Mouse (Mus musculus) neutrophil, adult 5-6 weeks (primary cell): ENCODE results near the gene Dpf3. TPM values are rescaled to one million over a fixed set of nuclear protein-coding genes. Genes with fewer than 3 reads are reported as not detected.

Source experiments
- ATAC-seq: fragments of 151-379, 151-347 bp; 2 replicates; pipeline ENCODE4 v1.8.0; 2017; ENCODE audit warnings: mild to moderate bottlenecking, moderate TSS enrichment; ENCODE audit not compliant: insufficient number of reproducible peaks, poor library complexity, low FRiP score, severe bottlenecking; ENCODE audit errors: extremely low read depth
- total RNA-seq: library from RNA; stranded (forward); fragments of 200-1000 nt; gene quantifications from 2 replicates; pipeline ENCODE4 v1.2.3, GENCODE M21; 2017

Gene Dpf3
- total RNA-seq, 1 experiment from 2014 or later, result 0.47 TPM

GRCm38 (mm10) chr12:83370221-83370620 lies 117.3 kb downstream of the Dpf3 start:
- no peak for ATAC-seq

GRCm38 (mm10) chr12:83369416-83369815 lies 118.1 kb downstream of the Dpf3 start:
- no peak for ATAC-seq

DNA sequence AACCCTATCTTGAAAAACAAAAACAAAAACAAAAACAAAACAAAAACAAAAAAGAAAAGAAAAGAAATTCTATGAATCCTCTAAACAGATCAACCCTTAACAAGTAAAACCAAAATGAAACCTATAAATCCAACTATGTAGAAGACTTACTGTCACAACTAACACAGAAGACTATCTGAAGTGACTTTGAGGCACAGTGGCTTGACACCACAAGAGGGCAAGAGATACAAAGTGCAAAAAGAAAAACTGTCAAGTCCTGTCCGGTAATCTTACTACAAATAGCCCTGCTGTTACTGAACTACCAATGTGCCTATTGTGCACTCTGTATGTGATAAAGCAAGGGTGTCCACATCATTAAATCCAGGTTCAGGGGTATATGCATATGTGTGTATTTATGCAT lies 120.0 kb downstream of the Dpf3 start:
- no peak for ATAC-seq

- no peak for ATAC-seq
Measured at GRCm38 (mm10) chr12:83364771-83365170, 122.7 kb downstream of the Dpf3 start.

DNA sequence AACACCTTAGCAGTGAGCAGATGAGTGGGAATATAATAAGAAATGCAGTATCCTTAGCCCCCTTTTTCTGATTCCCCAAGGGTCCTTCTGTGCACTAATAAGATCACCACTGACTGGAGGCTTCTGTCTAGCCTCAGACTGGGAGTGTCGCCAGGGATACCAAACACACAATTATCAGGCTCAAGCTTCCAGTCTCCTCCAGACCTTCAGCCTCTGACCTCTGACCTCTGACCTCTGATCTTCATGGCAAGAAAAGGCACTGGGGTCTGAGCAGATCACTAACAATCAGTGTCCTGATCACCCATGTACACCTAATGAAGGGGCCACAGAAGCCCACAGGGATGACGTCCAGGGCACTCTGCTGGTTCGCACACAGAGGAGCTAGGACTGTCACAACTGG lies 125.7 kb downstream of the Dpf3 start:
- no peak for ATAC-seq

GRCm38 (mm10) chr12:83352640-83353039 lies 134.9 kb downstream of the Dpf3 start:
- no peak for ATAC-seq

DNA sequence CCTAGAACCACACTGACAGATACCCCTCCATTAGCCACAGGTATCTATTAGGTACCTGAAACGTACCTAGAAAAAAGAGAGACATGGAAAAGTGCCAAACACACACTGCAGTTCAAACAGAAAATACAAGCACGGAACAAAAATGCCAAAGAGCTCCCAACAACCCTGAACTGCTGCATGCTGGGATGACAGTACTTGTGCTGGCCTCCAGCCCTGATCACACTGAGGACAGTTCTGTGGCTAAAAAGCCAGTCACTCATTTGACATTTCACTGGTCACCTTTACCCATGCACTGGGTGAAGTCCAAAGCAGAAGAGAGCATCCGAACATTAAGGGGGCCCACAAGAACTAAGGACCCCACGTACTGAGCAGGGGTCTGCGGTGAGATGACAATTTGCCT lies 137.8 kb downstream of the Dpf3 start:
- no peak for ATAC-seq

DNA sequence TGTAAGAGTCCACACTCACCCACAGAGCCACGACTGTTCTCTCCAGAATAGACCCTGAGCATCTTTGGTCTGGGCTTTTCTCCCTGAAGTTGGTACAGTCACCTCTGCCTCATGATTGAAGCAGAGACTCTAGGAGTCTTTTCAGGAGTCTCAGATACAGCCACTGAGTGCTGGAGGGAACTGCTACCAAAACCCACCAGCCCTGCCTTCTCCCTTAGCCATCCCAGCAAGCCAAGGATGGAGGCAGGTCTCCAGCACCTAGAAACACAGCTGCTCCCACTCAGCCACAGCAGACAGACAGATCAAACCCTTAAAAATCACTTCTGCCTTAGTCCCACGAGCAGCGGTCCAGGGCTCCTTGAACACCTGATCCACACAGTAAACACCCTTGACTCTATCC lies 139.3 kb downstream of the Dpf3 start:
- 0 out of 2 replicates have a peak, but pooled peaks have one; percentile 9 for ATAC-seq

- ATAC-seq, result no peak
Measured at GRCm38 (mm10) chr12:83342875-83343185, 144.7 kb downstream of the Dpf3 start.

DNA sequence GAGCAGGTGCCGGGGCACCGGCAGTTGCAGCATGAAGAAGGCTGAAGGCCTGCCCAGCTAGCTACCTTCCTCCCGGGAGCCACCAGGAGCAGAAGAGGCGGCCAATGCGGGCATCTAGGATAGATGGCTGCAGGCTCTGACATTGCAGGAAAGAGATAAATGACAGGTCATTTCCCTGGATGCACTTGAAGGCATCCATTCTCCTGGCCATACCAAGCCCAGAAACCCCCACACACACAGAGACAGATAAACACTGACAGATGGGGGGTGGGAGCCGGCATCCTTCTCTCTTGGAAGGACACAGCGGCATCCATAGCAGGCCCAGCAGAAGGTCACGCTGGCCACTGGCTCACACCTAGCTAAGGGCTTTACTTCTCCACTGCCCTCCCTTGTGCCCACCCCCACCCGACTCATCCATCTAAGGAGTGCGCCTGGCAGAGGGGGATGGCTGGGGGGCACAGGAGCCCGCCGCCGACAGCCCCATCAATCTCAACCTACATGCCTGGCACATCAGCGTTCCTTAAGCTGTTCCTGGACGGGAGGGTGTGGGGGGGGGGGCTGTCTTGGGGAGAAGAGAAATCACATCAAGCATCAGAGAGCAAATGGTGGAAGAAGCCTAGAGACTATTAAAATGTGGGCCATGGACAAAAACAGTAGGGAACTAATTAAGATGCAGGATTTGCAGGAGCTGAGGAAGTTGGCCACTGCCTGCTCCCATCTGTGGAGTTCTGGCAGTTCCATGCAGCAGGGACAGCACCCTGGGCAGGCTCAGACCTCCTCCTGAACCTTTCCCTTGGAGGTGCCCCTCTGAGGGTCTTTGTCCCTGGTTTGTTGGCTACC lies 145.3 kb downstream of the Dpf3 start:
- no peak for ATAC-seq

DNA sequence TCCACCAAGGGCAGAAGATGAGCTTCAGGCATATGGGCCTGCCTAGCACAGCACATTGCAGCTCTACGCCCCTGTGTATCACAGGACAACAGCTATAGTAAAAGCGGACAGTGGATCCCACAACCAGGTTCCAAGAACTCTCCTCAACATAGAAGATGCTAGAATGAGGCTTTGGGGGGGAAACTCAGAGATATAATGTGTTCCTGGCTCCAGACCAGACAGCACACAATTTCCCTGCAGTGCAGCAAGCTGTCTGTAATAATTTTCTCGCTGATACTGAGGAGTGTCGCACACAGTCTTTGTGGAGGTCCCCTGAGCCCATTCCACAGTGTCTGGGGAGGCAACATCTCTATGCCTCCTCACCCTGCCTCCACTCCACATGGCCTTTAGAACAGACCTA lies 146.6 kb downstream of the Dpf3 start:
- no peak for ATAC-seq

- no peak for ATAC-seq
Measured at GRCm38 (mm10) chr12:83338345-83338744, 149.2 kb downstream of the Dpf3 start.

- ATAC-seq, result no peak
Measured at GRCm38 (mm10) chr12:83337776-83338149, 149.8 kb downstream of the Dpf3 start.

DNA sequence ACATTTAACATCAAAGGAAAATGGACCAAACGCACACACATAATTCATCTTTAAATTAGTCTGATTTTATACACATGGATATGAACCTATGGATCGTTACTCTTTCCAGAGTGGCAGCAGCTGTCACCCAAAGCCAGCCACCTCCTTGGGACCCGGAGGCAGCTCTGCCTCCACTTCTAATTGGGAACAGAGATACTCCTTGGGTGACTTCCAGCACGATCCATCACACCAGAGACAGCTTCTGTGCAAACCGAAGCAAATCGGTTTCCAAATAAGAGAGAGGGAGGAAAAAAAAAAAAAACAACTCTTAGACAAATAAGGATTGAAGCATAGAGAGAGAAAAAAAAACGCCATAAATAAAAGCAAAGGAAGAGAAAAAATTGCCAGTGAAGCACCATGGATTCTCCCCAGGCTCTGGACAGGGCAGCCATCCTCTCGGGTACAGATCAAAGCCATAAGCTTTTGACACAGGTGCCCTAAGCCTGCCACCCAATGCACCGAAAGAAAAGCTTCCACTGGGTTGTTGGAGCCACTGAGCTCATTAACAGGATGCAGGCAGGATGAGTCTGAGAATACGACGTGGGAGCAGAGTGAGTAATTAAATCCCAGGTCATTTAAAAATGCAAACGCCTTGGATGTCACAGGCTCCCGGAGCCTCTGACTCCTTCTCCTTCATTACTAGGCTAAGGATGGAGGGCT lies 150.3 kb downstream of the Dpf3 start:
- no peak for ATAC-seq

- no peak for ATAC-seq
Measured at GRCm38 (mm10) chr12:83330056-83330455, 157.5 kb downstream of the Dpf3 start.

GRCm38 (mm10) chr12:83328899-83329298 lies 158.6 kb downstream of the Dpf3 start:
- ATAC-seq, result no peak

DNA sequence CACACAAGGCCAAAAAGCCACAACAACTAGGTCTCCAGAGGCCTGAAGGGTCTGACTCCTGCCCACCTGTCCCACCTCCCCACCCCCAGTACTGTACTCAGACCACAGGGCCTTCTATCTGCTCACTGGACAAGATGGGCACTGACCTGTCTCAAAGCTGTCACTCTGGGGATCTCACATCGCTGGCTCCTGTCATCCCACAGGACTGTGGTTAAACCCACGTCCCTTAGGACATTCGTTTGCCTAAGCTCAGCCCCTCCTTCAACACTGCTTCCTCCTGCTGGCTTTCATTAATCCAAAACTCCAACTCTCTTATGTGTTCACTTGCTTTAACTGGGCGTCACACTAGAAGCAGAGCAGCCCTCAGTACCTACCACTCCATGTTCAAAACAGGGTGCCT lies 159.0 kb downstream of the Dpf3 start:
- ATAC-seq, result no peak

- ATAC-seq, result no peak
Measured at GRCm38 (mm10) chr12:83327451-83327850, 160.1 kb downstream of the Dpf3 start.

DNA sequence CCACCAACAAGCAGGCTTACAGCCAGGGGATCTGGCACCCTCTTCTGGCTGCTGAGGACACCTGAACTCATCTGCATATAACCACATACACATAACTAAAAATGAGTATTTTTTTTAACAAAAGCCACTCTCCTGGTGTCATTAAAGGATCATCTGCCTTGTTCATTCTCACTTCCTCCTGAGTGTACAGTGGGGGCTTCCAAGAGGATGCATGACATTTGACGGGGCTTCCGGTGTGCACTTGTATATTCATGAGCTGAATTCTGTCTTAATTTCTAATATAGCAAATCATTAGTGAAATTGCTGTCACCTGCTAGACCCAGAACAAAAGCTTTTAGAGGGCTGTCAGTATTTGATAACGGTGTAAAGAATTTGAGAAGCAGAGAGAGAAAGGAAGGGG lies 166.8 kb downstream of the Dpf3 start:
- no peak for ATAC-seq

DNA sequence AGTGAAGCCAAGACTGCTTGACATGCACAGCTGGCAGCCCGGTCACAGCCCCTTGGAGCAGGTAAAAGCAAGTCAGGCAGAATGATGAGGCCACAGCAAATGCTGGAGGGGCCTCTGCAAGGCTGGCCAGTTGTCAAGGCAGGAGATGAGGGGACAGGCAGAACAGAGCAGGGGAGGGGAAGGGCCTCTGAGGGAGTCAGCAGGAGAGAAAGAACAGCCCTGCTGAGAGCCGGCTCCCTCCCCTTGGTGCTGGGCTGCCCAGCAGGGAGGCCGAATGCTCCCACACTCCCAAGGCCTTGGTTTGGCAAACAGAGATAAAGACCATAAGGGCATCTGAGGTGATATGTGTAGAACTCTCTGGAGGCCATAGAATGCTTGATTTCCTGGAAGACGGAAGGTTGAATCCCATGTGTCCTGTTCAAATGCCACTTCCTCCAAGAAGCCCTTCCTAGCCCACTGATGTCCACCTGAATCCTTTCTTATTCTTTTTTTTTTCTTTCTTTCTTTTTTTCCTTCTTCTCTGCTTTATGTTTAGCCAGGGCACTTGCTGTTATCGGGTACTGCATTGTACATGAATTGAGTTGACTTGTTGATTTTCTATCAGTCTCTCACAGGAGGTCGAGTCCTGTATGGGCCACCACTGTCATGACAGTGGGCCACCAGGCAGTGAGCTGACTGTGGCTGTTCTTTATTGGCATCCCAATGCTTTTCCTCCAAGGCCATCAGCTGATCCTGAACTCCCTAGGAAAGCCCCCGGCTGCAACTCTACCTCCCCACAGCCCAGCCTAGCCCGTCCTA lies 169.7 kb downstream of the Dpf3 start:
- no peak for ATAC-seq
